Mouse (Mus musculus) frontal cortex, postnatal 14 days (tissue): ENCODE measurements at regions not wholly inside any gene's neighbourhood (a gene's known extent, or its start where the extent isn't known, plus 50 kb on each side); places are given as distances from the start of the nearest gene placed in this dataset.

Source experiments
- DNase-seq, 2 experiments: peaks; one replicate each; pipeline ENCODE4 v3.0.0; 2022; ENCODE audit warnings: low spot score in 2 of 2

DNA sequence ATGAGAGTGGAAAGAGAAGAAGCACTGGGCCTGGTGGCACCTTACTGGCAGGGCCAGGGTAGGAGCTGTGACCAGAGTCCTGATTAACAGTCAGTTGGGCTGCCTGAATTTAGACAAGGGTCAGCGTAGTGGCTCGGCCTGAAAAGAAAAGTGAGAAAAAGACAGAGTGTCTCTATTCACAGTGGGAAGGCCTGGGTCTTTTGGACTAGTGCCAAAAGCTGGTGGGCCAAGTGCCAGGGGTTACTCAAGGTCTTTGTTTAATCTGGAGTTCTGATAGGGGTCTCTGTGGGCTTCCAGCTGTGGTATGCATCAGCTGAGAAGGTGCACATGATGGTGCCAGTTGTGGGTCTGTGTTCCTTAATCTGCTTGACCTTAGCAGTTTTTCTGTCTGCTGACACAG, 2129.4 kb upstream of the Pcdh20 start:
- peak; percentile 6 to 7 for DNase-seq
